Mouse (Mus musculus): Measurements from ENCODE around the gene Tmcc3. TPM values are rescaled to one million over a fixed set of nuclear protein-coding genes. Genes with fewer than 3 reads are reported as not detected.
A peak's percentile ranks its signal among the peaks of the same experiment; 100 is the strongest.

Tmcc3 gene
- total RNA-seq, 2 experiments from 2014 or later = 42.6 to 46.9 TPM

GRCm38 (mm10) chr10:94500877-94501273 is 189.1 kb downstream of the Tmcc3 start:
- DNase-seq (ENCODE audit: extremely low spot score in 1 of 2, low spot score in 1 of 2) = no peak

- DNase-seq (ENCODE audit: extremely low spot score in 1 of 2, low spot score in 1 of 2) = no peak
Observed at GRCm38 (mm10) chr10:94501796-94502195, 190.0 kb downstream of the Tmcc3 start.

- DNase-seq (ENCODE audit: extremely low spot score in 1 of 2, low spot score in 1 of 2) = no peak
Observed at GRCm38 (mm10) chr10:94505248-94505772, 193.6 kb downstream of the Tmcc3 start.

GRCm38 (mm10) chr10:94508863-94509262 is 197.1 kb downstream of the Tmcc3 start:
- no peak for DNase-seq (ENCODE audit: extremely low spot score in 1 of 2, low spot score in 1 of 2)

- DNase-seq (ENCODE audit: extremely low spot score in 1 of 2, low spot score in 1 of 2) = no peak
Observed at GRCm38 (mm10) chr10:94512771-94513170, 201.0 kb downstream of the Tmcc3 start.

- DNase-seq (ENCODE audit: extremely low spot score in 1 of 2, low spot score in 1 of 2) = no peak
Observed at GRCm38 (mm10) chr10:94514091-94514505, 202.3 kb downstream of the Tmcc3 start.

GRCm38 (mm10) chr10:94514506-94515178 is 202.9 kb downstream of the Tmcc3 start:
- peak; percentile 56 to 64 for DNase-seq (ENCODE audit: extremely low spot score in 1 of 2, low spot score in 1 of 2)

GRCm38 (mm10) chr10:94515179-94515545 is 203.4 kb downstream of the Tmcc3 start:
- DNase-seq (ENCODE audit: extremely low spot score in 1 of 2, low spot score in 1 of 2) = peak in 1 of 2 experiments; percentile 64

GRCm38 (mm10) chr10:94515583-94515982 is 203.8 kb downstream of the Tmcc3 start:
- no peak for DNase-seq (ENCODE audit: extremely low spot score in 1 of 2, low spot score in 1 of 2)

- no peak for DNase-seq (ENCODE audit: extremely low spot score in 1 of 2, low spot score in 1 of 2)
Observed at GRCm38 (mm10) chr10:94519887-94520286, 208.1 kb downstream of the Tmcc3 start.

GRCm38 (mm10) chr10:94520306-94521106 is 208.8 kb downstream of the Tmcc3 start:
- DNase-seq (ENCODE audit: extremely low spot score in 1 of 2, low spot score in 1 of 2) = no peak

- DNase-seq (ENCODE audit: extremely low spot score in 1 of 2, low spot score in 1 of 2) = no peak
Observed at GRCm38 (mm10) chr10:94521107-94521401, 209.3 kb downstream of the Tmcc3 start.

- DNase-seq (ENCODE audit: extremely low spot score in 1 of 2, low spot score in 1 of 2) = no peak
Observed at GRCm38 (mm10) chr10:94521776-94522175, 210.0 kb downstream of the Tmcc3 start.

GRCm38 (mm10) chr10:94523297-94523696 is 211.5 kb downstream of the Tmcc3 start:
- DNase-seq (ENCODE audit: extremely low spot score in 1 of 2, low spot score in 1 of 2) = no peak

- peak; percentile 64 to 75 for DNase-seq (ENCODE audit: extremely low spot score in 1 of 2, low spot score in 1 of 2)
Observed at GRCm38 (mm10) chr10:94523711-94524156, 212.0 kb downstream of the Tmcc3 start.

- DNase-seq (ENCODE audit: extremely low spot score in 1 of 2, low spot score in 1 of 2) = no peak
Observed at GRCm38 (mm10) chr10:94524966-94525365, 213.2 kb downstream of the Tmcc3 start.

- DNase-seq (ENCODE audit: extremely low spot score in 1 of 2, low spot score in 1 of 2) = no peak
Observed at GRCm38 (mm10) chr10:94525784-94526183, 214.0 kb downstream of the Tmcc3 start.

- no peak for DNase-seq (ENCODE audit: extremely low spot score in 1 of 2, low spot score in 1 of 2)
Observed at GRCm38 (mm10) chr10:94526834-94527233, 215.1 kb downstream of the Tmcc3 start.

GRCm38 (mm10) chr10:94527248-94527647 is 215.5 kb downstream of the Tmcc3 start:
- no peak for DNase-seq (ENCODE audit: extremely low spot score in 1 of 2, low spot score in 1 of 2)

GRCm38 (mm10) chr10:94530079-94530478 is 218.3 kb downstream of the Tmcc3 start:
- no peak for DNase-seq (ENCODE audit: extremely low spot score in 1 of 2, low spot score in 1 of 2)

- no peak for DNase-seq (ENCODE audit: extremely low spot score in 1 of 2, low spot score in 1 of 2)
Observed at GRCm38 (mm10) chr10:94531482-94531881, 219.7 kb downstream of the Tmcc3 start.
